Mouse (Mus musculus): ENCODE results near the gene Sbno1.

- TF ChIP-seq CTCF (IDR thresholded peaks at IDR 0.05; ENCODE audit: low read depth) (no peak), EP300 (IDR thresholded peaks at IDR 0.05; ENCODE audit: low read depth) (no peak)
Observed at GRCm38 (mm10) chr5:124469486-124469885, 43.7 kb upstream of the Sbno1 start.

Data from liver, postnatal 0 days (tissue).